Mouse (Mus musculus) megakaryocyte-erythroid progenitor cell, adult 5-6 weeks (primary cell): Measurements from ENCODE around the gene 5530401A14Rik. TPM values are rescaled to one million over a fixed set of nuclear protein-coding genes. Genes with fewer than 3 reads are reported as not detected.

ENCODE experiments used
- ATAC-seq: replicated peaks from 2 replicates; pipeline ENCODE4 v1.8.0; 2016; ENCODE audit warnings: mild to moderate bottlenecking, inconsistent platforms; ENCODE audit not compliant: severe bottlenecking, poor library complexity, low FRiP score, low TSS enrichment
- total RNA-seq, 2 experiments: library from RNA; stranded (forward) in 1 of 2; stranded (reverse) in 1 of 2; fragments of 200-1000, 215-1000 nt in 1 of 2; fragments of >200 nt in 1 of 2; fragmentation: Nextera tagmentation in 1 of 2; gene quantifications; 2 replicates each; pipeline ENCODE4 v1.2.3; 2014 to 2017

Gene 5530401A14Rik
- total RNA-seq (2014; fragmentation: Nextera tagmentation): not detected in 2 replicates
- total RNA-seq (2017): not detected in 2 replicates

DNA sequence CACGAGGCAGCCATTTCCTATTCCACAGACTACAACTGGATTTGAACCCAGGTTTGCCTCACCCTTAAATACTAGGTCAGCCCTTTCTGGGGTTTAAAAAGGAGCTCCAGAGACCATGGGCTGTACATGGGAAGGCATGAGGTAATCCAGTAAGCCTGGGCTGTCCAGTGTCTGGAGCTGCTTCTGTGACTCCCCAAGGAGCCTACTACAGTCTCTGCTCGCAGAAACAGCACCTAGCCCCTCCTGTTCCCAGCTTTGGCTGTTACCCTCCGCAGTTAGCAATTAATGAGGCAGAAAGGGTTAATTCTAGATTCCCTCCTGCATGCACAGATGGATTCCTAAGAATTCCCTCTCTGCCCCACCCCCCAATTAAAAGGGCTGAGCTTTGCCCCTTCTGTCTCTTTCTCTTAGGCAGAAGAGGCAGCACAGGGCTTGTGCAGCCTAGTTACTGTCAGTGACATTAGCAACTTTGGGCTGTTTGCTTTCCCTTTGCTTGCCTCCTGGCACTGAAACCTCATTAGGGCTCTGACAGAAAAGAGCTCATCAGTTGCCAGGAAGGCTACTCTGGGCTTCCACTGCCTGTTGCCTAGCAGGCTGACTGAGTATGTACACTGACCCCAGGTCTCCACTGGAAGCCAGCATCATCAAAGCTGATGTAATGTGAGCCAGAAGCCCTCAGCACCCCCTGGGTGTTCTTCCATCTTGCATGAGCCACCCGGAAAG, at the start of gene 5530401A14Rik:
TSS of gene 5530401A14Rik (plus strand) at position 424 of the 723 bp plus-strand sequence.
- ATAC-seq: no peak

DNA sequence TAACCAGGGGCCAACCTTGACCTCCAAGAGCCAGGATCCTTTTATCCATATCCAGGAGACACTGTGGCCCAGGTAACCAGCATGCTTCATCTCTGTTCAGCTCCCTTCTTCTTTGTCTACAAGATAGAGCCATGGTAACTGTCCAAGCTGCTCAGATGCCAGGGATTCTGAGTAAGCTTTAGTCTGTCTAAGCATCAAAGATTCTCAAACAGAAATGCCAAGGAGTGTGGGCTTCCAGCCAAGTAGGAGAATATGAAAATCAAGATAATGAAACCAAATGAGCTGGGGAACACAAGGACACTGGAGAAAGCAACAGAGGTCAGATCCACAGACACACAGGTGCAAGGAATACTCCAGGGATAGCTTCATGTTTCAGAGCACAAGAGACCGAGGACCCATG, 45.7 kb upstream of the 5530401A14Rik start:
- ATAC-seq: no peak

DNA sequence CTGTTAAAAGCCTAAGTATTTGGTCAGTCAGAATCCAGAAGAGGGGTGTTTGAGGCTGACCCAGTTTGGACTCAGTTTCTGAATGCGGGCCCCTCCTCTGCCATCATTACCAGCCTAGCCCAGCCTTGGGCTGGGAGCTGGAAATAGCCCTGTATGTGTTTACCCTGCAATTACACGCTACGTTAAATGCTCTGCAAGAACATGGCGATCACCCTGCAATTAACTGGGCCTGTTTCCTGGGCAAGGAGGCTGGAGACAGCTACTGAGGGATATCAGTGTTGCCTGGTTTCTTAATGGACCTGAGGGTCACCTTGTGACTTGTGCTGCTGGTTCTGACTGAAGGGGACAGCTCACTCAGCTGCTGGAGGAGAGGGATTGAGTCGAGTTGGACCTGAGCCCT, 43.9 kb upstream of the 5530401A14Rik start:
- ATAC-seq: no peak

GRCm38 (mm10) chr11:81832381-81832780, 28.1 kb upstream of the 5530401A14Rik start:
- ATAC-seq: no peak

DNA sequence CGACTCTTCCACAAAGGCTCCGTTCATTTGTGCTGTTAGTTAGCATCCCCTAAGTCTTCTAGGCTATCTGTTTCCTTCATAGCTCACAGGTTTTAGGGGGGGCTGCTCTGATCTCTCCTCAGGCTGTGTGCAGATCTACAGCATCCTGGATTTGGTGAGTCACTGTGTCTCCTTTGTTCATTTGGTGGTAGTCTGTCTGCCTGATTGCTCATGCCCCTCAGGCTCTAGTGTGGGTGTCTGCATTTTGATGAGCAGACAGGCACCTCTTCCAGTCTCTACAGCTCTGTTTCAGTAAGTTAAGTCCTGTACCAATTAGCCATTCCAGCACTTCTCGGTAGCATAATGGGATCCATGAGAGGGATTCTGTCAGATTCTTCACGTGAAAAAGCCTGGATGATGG, 22.0 kb upstream of the 5530401A14Rik start:
- ATAC-seq: no peak

- no peak for ATAC-seq
These were observed 19.5 kb upstream of the 5530401A14Rik start for GRCm38 (mm10) chr11:81841001-81841400.

DNA sequence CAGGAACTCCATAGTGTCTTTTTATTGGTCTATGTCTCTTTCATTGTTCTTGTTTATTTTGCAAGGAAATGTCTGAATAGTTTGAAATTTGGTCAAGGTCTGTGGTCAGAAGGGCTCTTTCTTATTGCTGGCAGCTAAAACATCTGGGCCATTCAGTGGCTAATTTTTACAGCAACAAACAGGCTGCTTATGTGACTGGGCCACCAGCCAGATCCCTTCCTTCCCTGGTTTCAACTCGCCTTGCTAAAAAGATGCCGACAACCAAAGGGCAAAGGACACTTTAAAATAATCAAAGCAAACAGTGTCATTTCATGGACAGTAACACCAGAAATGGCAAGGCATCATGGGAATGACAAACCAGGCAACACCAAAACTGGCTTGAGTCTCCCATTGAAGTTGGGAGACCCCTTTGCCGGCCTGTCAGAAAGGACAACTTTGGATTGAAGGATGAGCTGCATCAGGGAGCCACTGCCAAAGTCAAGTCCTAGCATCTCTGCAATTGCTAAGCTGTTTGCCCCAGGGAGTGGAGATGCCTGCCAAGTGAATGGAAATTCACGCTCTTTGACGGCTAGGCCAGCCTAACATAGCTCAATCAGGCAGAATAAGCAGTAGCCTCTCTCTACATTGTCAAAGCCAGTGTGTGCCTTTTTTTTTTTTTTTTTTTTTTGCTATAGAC, 15.3 kb upstream of the 5530401A14Rik start:
- no peak for ATAC-seq

DNA sequence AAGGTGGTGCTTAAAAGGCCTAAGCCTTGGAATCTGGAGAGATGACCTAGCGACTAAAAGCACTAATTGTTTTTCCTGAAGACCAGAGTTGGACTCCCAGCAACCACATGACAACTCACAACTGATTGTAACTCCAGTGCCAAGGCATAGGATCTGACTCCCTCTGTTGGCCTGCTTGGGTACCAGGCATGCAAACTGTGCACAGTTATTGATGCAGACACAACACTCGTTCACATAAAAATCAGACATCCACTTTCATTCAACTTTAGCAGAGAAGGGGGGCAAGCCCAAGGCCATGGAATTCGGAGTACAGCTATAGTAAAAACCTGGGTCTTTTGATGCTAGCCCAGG, 14.8 kb upstream of the 5530401A14Rik start:
- ATAC-seq: no peak

DNA sequence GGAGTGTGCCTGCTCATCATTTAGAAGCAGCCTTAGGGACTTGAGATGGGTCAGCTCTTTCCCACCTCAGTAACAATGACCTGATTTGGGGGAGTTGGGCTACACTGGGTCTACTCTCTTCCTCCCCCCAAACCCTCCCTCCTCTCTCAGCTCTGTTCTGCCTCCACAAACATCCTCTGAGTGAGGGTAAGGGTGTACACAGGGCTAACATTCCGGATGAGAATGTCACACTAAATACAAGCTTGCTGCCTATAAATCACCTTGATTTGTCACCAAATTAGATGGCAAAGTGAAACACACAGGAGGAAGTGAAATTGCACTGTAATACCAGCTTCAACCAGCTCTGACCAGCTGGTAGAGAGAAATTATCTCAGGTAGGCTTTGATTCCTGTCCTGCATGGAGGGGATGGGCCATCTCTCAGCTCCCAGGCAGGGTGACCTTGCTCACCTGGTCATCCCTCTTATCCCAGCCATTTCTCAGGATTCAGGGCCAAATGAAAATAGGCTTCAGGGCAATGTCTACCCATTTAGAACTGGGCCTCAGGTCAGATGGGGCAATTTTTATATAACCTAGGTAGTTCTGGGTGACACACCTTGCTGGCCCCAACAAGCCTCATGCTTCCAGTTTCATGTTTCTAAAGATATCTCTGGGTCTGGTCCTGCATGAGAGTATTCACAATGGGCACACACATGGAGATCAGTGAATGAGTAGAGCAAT, 12.5 kb upstream of the 5530401A14Rik start:
- no peak for ATAC-seq

DNA sequence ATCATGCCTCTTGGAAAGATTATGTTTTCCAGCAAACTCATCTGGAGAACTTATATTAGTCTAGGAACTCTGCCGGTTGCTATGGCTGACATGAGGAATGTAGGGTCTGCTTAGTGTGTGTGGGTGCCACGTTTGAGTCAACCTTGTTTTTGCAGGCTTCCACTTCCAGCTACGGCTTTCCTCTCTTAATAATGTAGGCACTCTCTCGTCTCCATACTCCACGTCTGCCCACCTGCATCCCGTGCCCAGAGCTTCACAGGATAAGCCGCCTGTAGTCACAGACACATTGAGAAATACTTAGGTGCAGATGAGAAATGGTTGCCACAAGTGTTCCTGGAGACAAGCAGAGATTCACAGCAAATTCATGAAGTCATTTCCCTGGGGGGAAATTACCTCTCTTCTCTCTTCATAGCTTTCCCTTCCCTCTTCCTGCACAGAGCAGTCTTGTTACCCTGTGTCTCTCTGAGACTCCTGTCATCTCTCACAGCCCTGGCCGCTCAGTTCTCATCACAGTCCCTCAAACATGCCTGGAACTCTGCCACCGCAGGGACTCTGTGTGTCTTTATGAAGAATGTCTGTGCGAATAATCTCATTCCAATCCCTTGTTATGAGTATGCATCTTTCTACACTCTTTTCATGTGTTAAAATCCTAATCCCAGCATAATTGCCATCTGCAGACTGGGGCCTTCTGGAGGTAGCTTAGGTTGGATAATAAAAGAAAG, 5.3 kb downstream of the 5530401A14Rik start:
- ATAC-seq: no peak

GRCm38 (mm10) chr11:81871506-81872213, 11.2 kb downstream of the 5530401A14Rik start:
- no peak for ATAC-seq

- ATAC-seq: no peak
These were observed 36.0 kb downstream of the 5530401A14Rik start for GRCm38 (mm10) chr11:81896511-81896910.

DNA sequence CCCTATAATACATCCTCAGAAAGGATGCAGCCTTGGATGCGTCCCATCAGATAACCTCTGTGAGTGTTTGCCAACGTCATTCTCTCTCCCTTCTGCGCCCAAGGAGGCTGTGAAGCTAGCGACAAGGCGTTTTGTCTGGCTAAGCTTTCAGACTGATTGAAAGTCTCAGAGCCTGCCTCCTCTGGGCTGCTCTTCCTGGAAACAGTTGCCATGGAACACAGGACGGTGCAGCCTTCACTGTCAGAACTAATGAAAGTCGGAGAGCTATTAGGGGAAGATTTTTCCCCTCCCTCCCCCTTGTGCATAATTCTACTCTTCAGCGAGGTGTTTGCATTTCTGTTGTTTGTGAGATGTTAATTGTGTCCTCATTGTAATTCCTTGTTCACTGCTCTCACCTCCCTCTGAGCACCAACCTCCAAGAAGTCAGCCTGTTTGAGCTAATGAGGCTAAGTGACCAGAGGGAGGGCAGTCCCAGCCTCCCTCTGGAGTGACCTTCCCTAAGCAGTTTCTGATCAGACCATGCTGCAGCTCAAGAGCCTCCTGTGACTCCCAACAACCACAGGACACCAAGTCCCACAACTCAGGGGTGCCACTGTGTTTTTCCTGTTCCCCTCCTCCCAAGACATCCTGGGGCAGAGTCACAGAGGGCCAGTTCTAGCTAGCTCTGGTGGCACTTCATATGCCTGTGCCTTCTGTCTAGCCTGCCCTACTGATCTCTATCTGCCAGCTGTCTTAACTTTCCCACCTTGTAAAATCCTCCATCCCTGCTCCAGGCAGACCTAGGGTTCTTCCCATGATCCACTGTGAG, 37.3 kb downstream of the 5530401A14Rik start:
- ATAC-seq: no peak

DNA sequence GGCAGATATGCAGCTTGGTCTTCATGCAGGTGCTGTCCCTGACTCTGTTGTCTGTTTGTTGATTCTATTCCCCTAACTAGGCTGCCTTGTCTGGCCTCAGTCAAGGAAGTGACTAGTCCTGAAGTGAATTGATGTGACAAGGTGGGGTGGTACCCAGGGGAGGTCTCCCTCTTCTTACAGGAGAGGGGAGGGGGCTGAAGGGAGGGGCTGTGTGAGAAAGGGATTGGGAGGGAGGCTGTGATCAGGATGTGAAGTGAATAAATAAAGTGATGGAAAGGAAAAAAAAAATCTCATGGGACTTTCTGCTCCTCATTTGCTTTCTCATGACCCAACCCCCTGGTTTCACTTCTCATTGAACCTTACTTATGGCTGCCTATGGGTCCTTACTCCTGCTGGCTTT, 41.8 kb downstream of the 5530401A14Rik start:
- no peak for ATAC-seq

DNA sequence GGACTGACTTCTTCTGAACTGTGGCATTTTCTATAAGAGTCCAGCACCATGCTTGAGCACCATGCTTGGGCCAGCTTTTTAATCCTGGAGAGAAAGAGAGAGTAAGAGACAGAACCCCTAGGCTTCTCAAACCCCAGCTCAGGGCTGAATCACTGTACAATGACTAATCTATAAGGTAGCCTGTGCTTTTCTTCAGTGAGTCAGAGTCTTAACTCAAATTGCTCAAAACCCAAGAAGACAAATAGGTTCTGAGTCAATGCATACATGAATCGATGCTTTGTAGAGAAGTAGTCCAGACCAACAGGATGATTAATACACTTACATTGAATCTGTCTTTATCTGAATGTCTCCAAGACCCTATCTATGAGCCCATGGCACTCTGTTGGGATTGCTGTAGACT, 48.3 kb downstream of the 5530401A14Rik start:
- ATAC-seq: no peak

DNA sequence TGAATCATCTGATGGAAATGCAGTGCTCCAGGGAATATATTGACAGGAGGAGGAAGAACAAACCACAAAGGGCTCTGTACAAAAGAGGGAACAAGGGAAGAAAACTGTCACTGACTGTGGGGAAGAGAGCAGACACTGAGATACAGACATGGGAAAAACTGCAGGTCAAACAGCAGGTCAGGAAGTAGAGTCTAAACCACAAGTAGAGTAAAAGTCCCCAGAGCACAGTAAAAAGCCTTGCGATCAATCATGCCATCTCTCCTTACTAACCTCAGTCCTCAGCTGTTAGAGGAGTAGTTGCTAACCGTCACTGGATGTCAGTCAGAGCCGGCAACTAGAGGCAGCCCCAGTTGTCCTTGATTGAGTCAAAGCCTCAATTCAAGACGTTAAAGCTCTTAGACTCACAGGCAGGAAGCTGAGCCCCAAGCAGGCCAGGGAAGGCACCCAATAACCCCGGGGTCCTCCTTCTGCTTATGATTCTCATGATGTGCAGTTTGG, 49.0 kb downstream of the 5530401A14Rik start:
- no peak for ATAC-seq

DNA sequence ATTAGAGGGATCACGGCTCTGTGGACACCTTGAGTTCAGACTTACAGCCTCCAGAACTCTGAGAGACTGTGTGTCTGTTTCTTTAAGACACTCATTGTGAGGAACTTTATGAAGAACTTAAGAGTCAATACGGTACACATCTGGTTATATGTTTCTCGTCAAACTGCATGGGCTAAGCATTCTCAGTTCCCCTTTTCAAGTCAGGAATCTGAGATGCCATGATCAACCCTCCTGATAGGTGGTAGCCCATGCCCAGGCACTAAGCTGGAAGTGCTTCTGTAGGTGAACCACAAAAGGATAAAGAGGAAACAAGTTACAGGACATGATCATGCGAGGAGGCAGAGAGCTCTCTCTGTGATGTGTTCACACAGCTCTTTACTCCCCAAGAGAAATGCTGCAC, 52.6 kb downstream of the 5530401A14Rik start:
- ATAC-seq: no peak

GRCm38 (mm10) chr11:81915501-81915900, 55.0 kb downstream of the 5530401A14Rik start:
- no peak for ATAC-seq
